Mouse (Mus musculus) forebrain, embryonic 11.5 days (tissue): ENCODE measurements at regions not wholly inside any gene's neighbourhood (a gene's known extent, or its start where the extent isn't known, plus 50 kb on each side); places are given as distances from the start of the nearest gene placed in this dataset.
"Not testable (repeated sequence)": the region's sequence is repeated elsewhere in the genome, so short reads cannot be mapped to it uniquely, and the experiment has no call there.

Experiments
- ATAC-seq: fragments of 200-750 bp; cut with Nextera tagmentation; replicated peaks from 2 replicates; pipeline ENCODE4 v1.8.0; 2017; ENCODE audit warnings: moderate TSS enrichment; ENCODE audit not compliant: low FRiP score
- DNase-seq: peaks from one replicate; pipeline ENCODE4 v3.0.0-alpha.2; 2017; ENCODE audit warnings: low spot score
- H3K27ac ChIP-seq: fragments of 300-500 bp; sonication (generic); 2 replicates; pipeline ENCODE4 v1.5.1; 2014; ENCODE audit warnings: low read depth, low read length
- H3K27me3 ChIP-seq: fragments of 300-500 bp; sonication (generic); 2 replicates; pipeline ENCODE4 v1.6.1; 2014; ENCODE audit warnings: mild to moderate bottlenecking, low read length, mixed read lengths; ENCODE audit not compliant: control insufficient read depth, insufficient read depth
- H3K36me3 ChIP-seq: fragments of 300-500 bp; sonication (generic); 2 replicates; pipeline ENCODE4 v1.6.1; 2014; ENCODE audit warnings: mild to moderate bottlenecking, low read length, moderate library complexity, mixed read lengths; ENCODE audit not compliant: control insufficient read depth, insufficient read depth
- H3K4me1 ChIP-seq: fragments of 300-500 bp; sonication (generic); replicated peaks from 2 replicates; pipeline ENCODE4 v1.6.1; 2014; ENCODE audit warnings: low read length, mixed read lengths; ENCODE audit not compliant: control insufficient read depth, insufficient read depth
- H3K4me2 ChIP-seq: fragments of 300-500 bp; sonication (generic); 2 replicates; pipeline ENCODE4 v1.6.1; 2014; ENCODE audit warnings: low read depth, mild to moderate bottlenecking, low read length, moderate library complexity, mixed read lengths; ENCODE audit not compliant: severe bottlenecking
- H3K4me3 ChIP-seq: fragments of 300-500 bp; sonication (generic); 2 replicates; pipeline ENCODE4 v1.5.1; 2014; ENCODE audit warnings: low read depth, low read length
- H3K9ac ChIP-seq: fragments of 300-500 bp; sonication (generic); 2 replicates; pipeline ENCODE4 v1.6.1; 2014; ENCODE audit warnings: low read length
- H3K9me3 ChIP-seq: fragments of 300-500 bp; sonication (generic); 2 replicates; pipeline ENCODE4 v1.6.1; 2016; ENCODE audit warnings: low read length, mixed read lengths; ENCODE audit not compliant: control insufficient read depth
- WGBS: fragments of 180-500 bp; shearing (Covaris S2); extraction: QIAGEN DNeasy Blood & Tissue Kit; methylation state at CpG from one replicate; pipeline ENCODE4 v1.1.7; 2014; 5-methylcytosine and 5-hydroxymethylcytosine counted together

DNA sequence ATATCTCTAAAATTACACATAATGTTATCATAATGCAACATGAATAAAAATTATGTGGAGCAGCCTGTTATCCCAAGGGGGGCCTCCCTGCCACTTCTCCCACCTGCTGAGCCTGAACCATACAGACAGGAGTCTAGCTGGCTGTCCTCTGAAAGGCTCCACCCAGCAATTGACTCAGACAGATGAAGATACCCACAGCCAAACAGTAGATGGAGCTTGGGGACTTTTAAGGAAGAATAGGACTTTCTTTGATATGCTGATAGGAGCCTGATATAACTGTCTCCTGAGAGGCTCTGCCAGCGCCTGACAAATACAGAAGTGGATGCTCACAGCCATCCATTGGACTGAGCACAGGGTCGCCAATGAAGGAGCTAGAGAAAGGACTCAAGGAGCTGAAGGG lies 468.4 kb downstream of the Dad1 start:
- H3K36me3 ChIP-seq, H3K9me3 ChIP-seq, H3K27me3 ChIP-seq, DNase-seq, H3K4me2 ChIP-seq, ATAC-seq, H3K9ac ChIP-seq, H3K4me3 ChIP-seq, H3K27ac ChIP-seq, H3K4me1 ChIP-seq: not testable (repeated sequence)
- 80% methylated on average over 2 of the region's 2 CpGs for WGBS

- Histone ChIP-seq H3K9ac (no peak overlapping the region), H3K4me2 (no peak overlapping the region), H3K27ac (no peak overlapping the region), H3K9me3 (no peaks in the 10 kb centered on the region), H3K4me1 (no peaks in the 10 kb centered on the region), H3K27me3 (no peaks in the 10 kb centered on the region), H3K36me3 (no peaks in the 10 kb centered on the region), H3K4me3 (no peak overlapping the region)
- ATAC-seq (no peak), DNase-seq (no peak)
- 83% methylated on average over 3 of the region's 3 CpGs for WGBS
Observed at GRCm38 (mm10) chr14:53777375-53777774, 476.5 kb downstream of the Dad1 start.

GRCm38 (mm10) chr14:53776717-53777116 lies 477.2 kb downstream of the Dad1 start:
- H3K4me2 ChIP-seq, H3K4me3 ChIP-seq, H3K9ac ChIP-seq, H3K36me3 ChIP-seq, H3K4me1 ChIP-seq, H3K27ac ChIP-seq, H3K9me3 ChIP-seq, H3K27me3 ChIP-seq, ATAC-seq: not testable (repeated sequence)
- peak; percentile 60 for DNase-seq
- 42% methylated on average over 1 of the region's 1 CpGs for WGBS

- DNase-seq, ATAC-seq, H3K9ac ChIP-seq, H3K4me2 ChIP-seq, H3K27me3 ChIP-seq, H3K9me3 ChIP-seq, H3K36me3 ChIP-seq, H3K27ac ChIP-seq, H3K4me1 ChIP-seq, H3K4me3 ChIP-seq: not testable (repeated sequence)
- WGBS = 73% methylated on average over 6 of the region's 6 CpGs
Observed at GRCm38 (mm10) chr14:53766501-53766900, 487.4 kb downstream of the Dad1 start.

GRCm38 (mm10) chr14:53765918-53766317 lies 488.0 kb downstream of the Dad1 start:
- H3K4me3 ChIP-seq, H3K27me3 ChIP-seq, H3K4me2 ChIP-seq, DNase-seq, H3K27ac ChIP-seq, H3K4me1 ChIP-seq, H3K9me3 ChIP-seq, H3K36me3 ChIP-seq, H3K9ac ChIP-seq, ATAC-seq: not testable (repeated sequence)
- WGBS = 89% methylated on average over 1 of the region's 1 CpGs

DNA sequence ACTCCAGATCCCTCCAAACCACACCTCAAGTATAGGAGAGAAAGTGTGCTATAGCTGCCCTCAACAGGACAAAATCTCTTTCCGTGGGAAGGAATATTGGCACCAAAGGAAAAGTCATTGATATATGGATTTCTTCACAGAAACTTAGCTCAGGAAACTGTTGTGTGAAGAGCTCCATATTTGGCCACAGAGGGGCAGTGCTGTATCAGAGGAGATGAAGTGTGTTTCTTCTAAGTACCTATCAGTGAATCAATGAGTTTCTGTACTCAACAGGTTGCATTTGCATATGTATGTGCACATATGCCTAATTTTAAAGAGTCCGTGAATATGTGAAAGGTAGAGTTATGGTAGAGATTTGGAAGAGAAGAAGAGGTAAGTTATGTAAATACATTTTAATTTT lies 493.3 kb downstream of the Dad1 start:
- not testable (repeated sequence) for DNase-seq, H3K27ac ChIP-seq, H3K36me3 ChIP-seq, ATAC-seq, H3K27me3 ChIP-seq, H3K9ac ChIP-seq, H3K9me3 ChIP-seq, H3K4me2 ChIP-seq, H3K4me1 ChIP-seq, H3K4me3 ChIP-seq
- WGBS = 76% methylated on average over 2 of the region's 2 CpGs

- H3K4me1 ChIP-seq, DNase-seq, H3K9me3 ChIP-seq, H3K4me2 ChIP-seq, H3K36me3 ChIP-seq, ATAC-seq, H3K9ac ChIP-seq, H3K4me3 ChIP-seq, H3K27ac ChIP-seq, H3K27me3 ChIP-seq: not testable (repeated sequence)
- WGBS = 67% methylated on average over 4 of the region's 4 CpGs
Observed at GRCm38 (mm10) chr14:53757782-53758181, 496.1 kb downstream of the Dad1 start.

GRCm38 (mm10) chr14:53757095-53757494 lies 496.8 kb downstream of the Dad1 start:
- not testable (repeated sequence) for H3K4me1 ChIP-seq, H3K36me3 ChIP-seq, H3K27ac ChIP-seq, H3K4me3 ChIP-seq, H3K9me3 ChIP-seq, DNase-seq, ATAC-seq, H3K27me3 ChIP-seq, H3K9ac ChIP-seq, H3K4me2 ChIP-seq
- no CpG with 5 or more reads among the region's 1 CpGs for WGBS

GRCm38 (mm10) chr14:53750703-53751441 lies 503.0 kb downstream of the Dad1 start:
- Histone ChIP-seq H3K4me1 (no peaks in the 10 kb centered on the region), H3K27me3 (no peaks in the 10 kb centered on the region), H3K9ac (no peak overlapping the region), H3K4me2 (no peak overlapping the region), H3K27ac (no peak overlapping the region), H3K4me3 (no peak overlapping the region), H3K36me3 (no peaks in the 10 kb centered on the region), H3K9me3 (no peaks in the 10 kb centered on the region)
- ATAC-seq = no peak
- 79% methylated on average over 4 of the region's 4 CpGs for WGBS
- no peak for DNase-seq
